Mouse (Mus musculus): ENCODE measurements around the gene Serpinb8. TPM values are rescaled to one million over a fixed set of nuclear protein-coding genes. Genes with fewer than 3 reads are reported as not detected.

The Serpinb8 gene
- polyA plus RNA-seq, 1 experiment from 2014 or later: 1.4 TPM

DNA sequence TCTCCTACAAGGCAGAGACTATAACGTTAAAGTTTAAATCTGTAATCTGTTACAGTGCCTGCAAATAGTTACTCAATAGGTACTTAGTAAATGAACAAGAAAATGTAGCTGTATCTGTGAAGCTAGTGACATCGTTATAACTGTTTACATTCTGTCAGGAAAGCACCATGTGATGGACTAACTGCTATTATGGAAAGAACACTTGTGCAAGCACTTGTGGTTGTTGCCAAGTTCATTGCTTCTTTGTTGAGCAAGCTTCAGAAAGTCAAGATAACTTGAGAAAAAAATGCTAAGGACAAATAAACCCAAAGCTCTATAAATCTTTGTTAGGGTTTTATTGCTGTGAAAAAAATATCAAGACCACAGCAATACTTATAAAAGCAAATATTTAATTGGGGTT lies 67.9 kb downstream of the Serpinb8 start:
- Histone ChIP-seq H3K9ac (replicated peaks; ENCODE audit: low read length) (no peak overlapping the region), H3K27me3 (ENCODE audit: control insufficient read depth, insufficient read depth, low read length) (no peaks in the 10 kb centered on the region), H3K4me2 (ENCODE audit: low read depth, low read length) (no peak overlapping the region), H3K4me3 (ENCODE audit: low read depth, low read length) (no peak overlapping the region), H3K36me3 (replicated peaks; ENCODE audit: control insufficient read depth, insufficient read depth, low read depth, low read length) (no peaks in the 10 kb centered on the region), H3K4me1 (ENCODE audit: control insufficient read depth, insufficient read depth, low read length) (no peaks in the 10 kb centered on the region), H3K27ac (replicated peaks; ENCODE audit: low read depth, low read length) (no peak overlapping the region), H3K9me3 (replicated peaks; ENCODE audit: control insufficient read depth, low read length) (no peaks in the 10 kb centered on the region)
- DNase-seq (ENCODE audit: low spot score) (no peak), ATAC-seq (replicated peaks; ENCODE audit: insufficient number of reproducible peaks, low FRiP score, low TSS enrichment, low read depth) (no peak)
- 76% methylated on average over 2 of the region's 2 CpGs for WGBS

Other genes with a start within 250 kb of the Serpinb8 start
- gene Serpinb11, start 228.8 kb upstream of the Serpinb8 start, polyA plus RNA-seq (2014; fragmentation: Nextera tagmentation; extraction: Ambion mirVana): not detected in 2 replicates
- not detected in 2 replicates for gene Serpinb7, start 190.4 kb upstream of the Serpinb8 start, polyA plus RNA-seq (2014; fragmentation: Nextera tagmentation; extraction: Ambion mirVana)
- gene Serpinb2, start 78.6 kb upstream of the Serpinb8 start, polyA plus RNA-seq (2014; fragmentation: Nextera tagmentation; extraction: Ambion mirVana): 0.18 and 0.47 TPM in 2 replicates

Data from embryonic facial prominence, embryonic 11.5 days (tissue).